Mouse (Mus musculus): ENCODE data around the gene Postn.

Gene Postn

DNA sequence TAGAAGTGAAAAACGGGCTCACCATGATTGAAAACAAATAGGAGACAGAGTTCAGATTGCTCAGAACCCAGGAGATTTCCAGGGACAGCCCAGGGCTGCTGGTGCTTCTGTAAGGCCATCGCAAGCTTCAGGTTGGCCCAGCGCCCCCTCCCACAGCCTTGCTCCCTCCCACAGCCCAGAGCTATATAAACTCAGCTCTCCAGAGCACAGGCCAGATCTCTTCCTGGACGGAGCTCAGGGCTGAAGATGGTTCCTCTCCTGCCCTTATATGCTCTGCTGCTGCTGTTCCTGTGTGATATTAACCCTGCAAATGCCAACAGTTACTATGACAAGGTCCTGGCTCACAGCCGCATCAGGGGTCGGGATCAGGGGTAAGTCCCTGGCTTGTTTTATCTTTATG is at the start of gene Postn:
Gene Postn (plus strand): TSS at position 213 of the 400 bp plus-strand sequence.
- DNase-seq = peak; percentile 33 to 49

DNA sequence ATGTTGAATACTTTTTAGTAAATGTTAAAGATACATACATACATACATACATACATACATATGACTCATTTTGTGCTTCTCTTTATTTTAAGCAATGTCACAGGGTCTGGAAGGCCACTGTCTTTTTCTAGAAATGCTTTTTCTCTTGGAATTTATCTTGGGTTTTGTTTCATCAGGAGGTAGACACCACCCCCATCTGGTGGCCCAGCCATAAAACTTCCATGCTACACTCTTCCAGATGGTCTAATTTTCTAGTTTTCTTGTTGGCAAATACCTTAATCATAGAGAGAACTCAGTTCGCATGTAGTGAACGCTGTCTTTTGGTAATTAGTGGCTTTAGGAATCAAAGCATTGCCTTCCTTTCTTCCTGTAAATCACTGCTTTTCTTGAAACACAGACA is 46.9 kb upstream of the Postn start:
- peak; percentile 32 to 35 for DNase-seq

DNA sequence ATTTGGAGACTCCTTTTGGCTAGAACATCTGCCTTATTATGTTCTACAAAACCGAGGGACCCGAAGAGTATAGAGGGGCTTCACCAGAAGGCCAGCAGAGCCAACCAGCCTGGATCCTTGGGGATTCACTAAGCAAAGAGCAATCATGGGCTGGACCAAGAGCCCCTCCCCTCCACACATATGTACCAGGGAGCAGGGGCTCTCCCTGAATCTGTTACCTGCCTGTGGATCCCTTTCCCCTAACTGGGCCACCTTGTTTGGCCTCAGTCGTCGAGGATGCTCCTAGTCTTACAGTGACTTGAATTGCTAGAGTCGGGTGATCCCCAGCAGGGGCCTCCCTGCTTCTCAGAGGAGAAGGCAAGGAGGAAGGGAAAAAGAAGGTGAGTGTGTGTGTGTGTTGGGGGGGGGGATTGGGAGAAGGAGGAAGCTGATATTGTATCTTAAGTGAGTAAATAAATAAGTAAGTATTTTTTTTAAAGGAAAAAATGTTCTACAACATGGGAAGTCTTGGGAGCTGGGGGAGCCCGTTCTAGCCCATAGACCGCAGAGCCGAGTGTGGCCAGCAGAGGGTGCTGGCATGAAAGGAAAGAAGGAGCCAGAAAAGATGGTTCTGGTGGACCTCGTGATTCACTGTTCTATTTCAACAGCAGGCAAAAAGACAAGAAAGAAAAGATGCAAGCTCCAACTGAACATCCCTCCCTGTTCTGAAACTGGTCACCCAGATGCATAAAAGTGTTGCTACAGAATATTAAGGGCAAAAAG is 7.8 kb upstream of the Postn start:
- DNase-seq = peak; percentile 86 to 89

DNA sequence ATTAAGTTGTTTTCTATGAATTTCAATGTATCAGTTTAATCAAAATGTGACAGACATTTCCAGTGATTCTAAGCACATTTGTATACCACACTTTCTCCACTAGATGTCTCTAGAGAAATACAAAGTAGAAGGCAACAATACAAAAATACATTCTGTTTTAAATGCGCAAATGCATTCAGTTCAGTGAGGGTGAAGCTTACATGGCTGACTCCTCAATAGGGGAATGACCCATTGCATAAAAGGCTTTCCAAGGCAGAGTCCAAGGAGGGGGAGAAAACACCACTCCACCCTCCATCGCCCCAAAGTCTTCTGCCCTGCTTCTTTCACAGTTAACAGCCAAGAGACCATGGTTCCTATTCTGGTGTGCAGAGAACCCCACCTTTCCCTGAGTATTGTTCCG is 3.3 kb upstream of the Postn start:
- peak; percentile 2 to 14 for DNase-seq

DNA sequence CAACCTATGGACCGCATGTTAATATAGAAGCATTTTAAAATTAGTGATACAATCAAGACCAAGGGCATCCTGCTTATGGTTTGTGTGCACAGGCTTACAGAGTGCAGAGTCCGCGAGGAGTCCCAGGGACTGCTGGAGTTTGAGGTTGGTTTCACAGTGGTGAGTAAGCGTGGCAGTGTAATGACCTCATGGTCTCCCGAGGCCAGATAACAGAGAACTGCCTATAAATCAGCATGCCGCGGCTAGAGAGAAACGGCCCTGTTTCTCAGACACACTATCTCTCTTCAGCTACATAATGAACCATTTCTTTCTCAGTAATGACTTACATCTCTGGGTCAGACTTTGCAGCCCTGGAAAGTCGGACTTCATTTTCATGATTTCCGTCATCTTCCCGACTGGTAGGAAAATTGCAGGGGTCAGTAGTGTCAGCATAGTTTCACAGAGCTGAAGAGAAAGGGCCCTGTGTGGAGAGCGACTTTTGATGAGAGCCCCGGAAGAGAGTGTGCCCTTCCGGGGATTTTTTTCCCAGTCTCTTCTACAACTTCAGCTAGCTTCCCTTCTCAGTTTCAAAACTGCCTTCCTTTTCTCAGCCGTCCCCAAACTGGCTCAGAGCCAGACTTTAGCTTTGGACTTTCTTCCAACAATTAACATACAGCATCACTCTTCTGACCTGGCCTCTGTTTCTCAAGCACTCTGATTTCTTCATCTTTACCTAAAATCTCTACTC is 2.3 kb upstream of the Postn start:
- peak; percentile 58 to 68 for DNase-seq

DNA sequence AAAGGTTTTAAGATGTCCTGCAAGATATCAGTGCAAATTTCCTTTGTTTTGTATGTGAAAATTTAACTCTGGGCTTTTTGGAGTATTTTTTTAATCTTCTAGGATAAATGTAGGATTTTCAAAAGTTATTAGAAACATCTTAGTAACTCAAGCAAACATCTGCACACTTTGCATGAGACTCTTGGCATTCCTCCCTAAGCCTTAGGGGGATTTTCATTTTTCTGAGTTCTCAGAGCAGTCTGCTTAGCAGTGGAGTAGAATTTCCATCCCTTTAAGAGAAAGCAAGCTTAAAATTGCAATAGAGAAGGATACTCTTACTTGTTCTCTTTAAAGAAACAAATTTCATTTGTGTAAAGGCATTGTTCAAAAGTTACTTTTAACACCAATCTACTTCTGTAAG is 747 bp downstream of the Postn start:
- no peak for DNase-seq

DNA sequence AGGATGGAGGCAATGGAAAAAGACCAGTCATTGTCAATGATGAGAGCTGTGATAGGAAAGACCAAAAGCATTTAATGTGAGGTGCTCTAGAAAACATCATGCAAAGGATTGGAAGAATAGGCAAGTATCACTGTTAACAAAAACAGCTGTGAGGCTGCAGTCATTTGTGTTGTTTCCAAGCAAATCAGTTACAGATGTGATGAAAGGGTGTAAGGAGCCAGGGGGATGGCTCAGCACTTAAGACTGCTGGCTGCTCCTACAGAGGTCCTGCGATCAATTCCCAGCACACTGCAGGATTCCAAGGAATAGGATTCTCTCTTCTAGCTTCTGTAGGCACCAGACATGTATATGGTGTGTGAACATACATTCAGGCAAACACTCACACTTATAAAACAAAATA is 10.1 kb downstream of the Postn start:
- DNase-seq = no peak

DNA sequence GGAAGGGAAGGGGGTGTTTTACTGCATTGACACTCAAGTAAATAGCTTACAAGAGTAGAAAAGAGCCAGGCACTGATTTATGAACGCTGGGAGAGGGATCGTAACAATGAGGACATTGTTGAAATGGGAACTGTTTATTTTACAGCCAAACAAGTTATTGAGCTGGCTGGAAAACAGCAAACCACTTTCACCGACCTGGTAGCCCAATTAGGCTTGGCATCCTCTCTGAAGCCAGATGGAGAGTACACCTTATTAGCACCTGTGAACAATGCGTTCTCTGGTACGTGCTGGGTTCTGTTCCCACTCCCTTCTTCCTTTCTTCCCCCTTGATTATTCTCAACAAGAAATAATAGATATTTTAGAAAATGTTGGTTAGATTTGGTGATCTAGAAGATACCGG is 11.7 kb downstream of the Postn start:
- DNase-seq = no peak

DNA sequence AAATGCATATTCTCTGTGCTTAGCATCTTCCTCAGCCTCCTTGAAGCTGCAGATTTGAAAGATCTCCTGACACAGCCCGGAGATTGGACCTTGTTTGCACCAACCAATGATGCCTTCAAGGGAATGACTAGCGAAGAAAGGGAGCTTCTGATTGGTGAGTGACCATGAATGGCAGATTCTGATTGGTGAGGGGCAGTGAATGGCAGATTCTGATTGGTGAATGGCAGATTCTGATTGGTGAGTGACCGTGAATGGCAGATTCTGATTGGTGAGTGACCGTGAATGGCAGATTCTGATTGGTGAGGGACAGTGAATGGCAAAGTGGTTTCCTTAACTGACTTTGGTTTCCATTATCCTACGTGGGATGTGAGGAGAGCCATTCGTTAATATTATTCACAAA is 15.1 kb downstream of the Postn start:
- no peak for DNase-seq

DNA sequence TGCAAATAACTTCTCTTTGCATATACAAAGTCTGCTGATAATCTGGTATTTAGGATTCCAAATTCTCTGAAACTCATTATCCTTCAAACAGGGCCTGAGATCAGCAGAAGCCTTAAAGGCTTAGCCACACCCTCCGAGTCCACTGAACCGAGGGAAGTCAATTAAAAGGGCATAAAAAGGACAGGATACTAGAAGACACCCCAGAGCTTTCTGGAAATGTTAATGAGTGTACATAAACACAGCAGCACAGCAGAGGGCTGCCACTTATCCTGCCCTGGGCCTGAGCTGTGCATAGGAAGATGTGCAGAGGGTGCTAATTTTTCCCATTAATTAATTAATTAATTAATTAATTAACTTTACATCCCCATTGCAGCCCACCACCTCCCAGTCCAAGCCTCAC is 16.7 kb downstream of the Postn start:
- no peak for DNase-seq

DNA sequence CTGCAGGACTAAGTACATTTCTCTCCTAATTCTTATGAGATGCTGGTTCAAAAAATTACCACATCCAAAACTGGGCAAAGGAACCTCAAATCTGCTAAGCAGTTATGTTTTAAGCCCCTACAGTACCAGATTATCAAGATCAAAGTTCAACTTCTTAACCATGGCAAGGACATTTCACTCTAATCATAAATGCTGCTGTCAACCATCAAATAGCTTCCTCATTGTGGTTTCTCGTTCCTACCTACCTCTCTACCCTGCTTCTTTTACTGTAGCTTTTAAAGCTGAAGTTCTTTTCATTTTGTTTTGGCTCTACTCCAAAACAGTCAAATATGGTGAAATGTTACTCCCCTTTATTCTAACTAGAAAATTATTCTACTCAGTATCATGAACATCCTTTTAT is 17.2 kb downstream of the Postn start:
- DNase-seq = no peak

DNA sequence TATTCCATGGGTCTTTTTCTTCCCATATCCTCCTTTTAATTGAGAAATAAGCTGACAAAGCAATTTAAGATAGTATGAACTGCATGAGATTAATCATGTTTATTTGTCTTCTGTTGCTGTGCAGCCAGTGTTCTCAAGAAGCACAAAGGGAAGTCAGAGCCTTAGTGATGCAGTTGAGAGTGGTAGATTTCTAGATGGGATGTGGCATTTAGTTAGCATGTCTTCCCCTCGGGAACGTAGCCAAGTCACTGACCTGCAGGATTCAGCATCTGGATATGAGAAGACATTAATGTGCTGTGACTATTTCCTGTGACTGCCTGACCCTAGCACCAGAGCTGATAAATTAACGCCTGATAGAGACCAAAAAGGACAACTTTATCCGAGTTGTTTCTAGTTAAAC is 19.1 kb downstream of the Postn start:
- peak; percentile 48 to 57 for DNase-seq

DNA sequence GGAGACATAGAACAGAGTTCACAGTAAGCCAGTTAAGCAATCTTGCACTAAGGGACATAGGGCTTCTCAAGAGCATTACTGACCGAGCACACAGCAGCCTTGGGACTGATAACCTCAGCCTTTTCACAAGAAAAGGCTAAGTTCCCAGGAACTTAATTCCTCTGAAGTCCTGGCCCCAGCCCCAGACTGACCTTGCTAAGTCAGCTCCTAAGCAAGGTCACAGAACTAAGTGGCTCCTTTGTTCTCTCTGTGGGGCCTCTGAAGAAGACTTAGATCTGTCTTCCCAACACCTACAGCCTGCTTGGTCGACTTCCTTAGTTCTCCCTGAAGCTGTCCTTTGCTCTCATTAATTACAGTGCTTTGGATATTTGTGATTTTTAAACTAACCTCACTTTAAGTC is 38.4 kb downstream of the Postn start:
- DNase-seq = no peak

DNA sequence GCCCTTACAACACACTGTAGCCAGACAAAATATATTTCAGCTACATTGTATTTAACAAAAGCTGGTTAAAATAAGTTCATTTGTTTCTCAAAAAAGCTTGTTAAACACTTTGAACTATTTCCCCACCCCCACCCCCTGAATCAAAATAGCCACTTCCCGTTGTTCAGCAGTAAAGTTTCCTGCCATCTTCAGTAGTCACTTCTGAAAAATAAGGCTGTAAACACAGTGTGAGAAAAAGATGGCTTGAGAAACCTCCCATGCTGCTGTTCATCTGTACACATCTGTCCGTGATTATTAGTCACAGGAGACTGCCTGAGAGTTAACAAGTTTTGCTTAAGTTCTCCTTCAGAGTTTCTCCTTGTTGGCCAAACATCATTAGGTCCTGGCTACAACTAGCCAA is 39.0 kb downstream of the Postn start:
- DNase-seq = no peak

DNA sequence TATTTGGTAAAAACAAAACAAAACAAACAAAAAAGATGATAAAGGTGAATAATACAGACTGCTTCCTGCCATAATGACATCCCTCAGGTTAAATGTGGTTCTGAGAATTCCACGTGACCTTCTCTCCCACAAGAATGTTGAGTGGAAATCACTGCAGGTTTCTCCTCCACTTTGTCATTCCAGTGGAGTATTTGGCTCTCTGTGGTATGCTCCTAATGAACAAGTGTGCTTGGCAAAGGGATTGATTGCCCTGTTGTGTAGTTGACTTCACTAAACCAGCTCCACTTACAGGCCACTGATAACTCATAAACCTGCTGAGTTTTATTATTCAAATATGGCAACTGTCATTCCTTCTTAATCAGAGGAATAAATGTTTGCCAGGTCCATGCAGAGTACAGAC is 39.7 kb downstream of the Postn start:
- no peak for DNase-seq

DNA sequence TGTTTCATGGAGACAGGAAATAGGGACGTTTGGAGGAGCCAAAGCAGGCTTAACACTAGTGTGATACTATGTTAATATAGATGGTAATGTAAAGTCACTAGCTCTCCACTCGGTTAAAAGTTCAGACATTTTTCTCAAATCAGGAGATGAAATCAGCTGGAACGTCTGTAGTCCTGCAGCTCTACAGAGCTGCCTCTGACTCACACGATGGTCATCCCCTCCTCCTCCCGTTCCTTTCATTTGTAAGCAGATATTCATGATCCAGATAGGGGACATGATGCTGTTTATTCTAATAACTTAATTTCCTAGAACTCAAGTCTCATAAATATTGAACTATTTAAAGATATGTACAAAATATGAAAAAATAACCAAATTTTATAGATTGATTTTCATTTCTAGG is 40.8 kb downstream of the Postn start:
- no peak for DNase-seq

DNA sequence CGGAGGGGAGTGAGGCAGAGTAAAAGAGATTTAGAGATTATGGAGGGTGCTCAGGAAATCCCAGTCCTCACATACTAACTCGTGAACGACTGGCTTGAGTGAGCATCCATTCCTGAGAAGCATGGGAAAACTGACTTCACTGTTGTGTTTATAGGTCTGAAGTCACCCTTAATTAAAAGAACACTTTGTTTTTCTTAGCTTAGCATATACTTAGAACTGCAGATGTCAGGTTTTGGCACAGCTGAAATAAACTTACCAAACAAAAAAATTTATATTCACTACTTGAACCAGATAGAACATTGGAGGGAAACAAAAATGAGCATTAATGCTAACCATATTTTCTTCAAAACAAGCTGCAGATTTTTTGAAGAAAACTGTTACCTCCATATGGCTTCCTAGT is 42.9 kb downstream of the Postn start:
- DNase-seq = no peak

DNA sequence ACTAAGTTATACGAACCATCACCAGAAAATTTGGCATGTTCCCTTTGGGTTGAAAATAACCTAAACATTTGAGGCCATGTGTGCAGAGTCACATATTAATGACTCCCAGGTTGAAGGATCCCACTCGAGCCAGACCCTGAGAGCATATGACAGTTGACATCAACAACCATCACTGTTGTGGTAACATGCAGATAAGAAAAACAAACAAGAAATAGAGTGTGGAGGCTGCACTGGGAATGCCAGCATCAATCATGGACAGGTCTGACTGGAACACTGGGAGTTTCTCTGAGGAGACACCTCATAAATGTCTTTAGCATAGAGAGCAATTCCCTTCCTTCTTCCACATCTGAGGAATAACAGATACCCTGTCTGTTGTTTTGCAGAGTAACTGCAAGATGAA is 45.7 kb downstream of the Postn start:
- no peak for DNase-seq

DNA sequence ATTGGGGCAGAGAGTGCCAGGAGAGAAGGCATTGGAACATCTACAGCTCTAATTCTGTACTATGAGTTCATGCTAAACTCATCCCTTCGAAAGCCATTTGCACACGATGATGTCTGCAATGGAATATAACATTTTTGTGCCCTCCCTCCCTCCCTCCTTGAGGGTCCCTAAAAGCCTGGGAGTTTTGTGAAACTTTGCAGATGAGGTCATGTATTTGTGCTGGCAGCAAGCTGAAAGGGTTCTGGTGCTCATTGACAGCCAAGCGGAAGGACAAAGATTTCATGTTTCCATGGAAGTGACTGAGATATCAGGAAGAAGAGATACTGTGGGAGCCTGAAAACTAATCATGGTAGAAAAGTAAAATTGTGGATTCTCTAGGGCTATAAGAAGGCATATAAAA is 50.1 kb downstream of the Postn start:
- DNase-seq = no peak

DNA sequence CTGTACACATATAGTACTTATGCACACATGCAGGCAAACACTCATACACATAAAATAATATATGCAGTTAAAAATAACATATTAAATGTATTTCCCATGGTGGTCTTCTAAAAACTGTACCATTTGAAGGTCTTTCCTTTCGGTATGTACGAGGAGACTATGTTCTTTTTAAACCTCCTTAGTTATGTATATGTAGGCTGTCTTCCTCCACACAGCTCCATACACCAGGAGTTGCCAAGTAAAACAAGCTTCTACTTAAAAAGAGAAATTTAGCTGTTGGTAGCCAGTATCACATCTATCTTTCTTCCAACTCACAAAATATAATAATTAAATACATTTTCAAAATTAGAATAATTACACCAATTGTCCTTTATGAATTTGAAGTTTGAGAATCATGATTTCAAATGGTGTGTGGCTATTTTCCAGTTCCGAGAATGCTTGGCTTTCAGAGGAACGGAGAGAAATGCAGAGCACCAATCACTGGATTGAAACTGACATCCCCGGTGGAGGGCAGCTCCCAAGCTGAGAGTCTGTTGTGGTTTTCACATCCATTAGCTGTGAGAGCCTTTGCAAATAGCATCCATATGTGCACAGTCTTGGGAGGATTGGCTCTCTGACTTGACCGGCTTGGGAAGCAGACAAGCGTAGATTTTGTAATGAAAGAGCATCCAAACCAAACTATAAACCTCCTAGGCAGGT is 52.1 kb downstream of the Postn start:
- DNase-seq = no peak

DNA sequence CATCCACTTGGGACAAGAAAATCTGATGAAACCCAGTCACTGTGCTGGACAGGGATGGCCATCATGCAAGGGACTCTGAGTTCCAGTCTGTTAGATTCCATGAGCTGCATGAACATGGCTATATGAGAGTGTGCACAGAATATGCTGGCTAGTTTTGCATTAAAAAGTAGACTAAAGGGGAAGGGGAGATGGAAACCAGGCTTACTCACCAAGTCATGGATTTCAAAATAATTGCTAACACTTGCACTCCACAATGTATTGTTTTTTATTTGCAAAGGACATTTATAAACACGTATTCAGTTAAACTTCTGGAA is 52.6 kb downstream of the Postn start:
- no peak for DNase-seq

DNA sequence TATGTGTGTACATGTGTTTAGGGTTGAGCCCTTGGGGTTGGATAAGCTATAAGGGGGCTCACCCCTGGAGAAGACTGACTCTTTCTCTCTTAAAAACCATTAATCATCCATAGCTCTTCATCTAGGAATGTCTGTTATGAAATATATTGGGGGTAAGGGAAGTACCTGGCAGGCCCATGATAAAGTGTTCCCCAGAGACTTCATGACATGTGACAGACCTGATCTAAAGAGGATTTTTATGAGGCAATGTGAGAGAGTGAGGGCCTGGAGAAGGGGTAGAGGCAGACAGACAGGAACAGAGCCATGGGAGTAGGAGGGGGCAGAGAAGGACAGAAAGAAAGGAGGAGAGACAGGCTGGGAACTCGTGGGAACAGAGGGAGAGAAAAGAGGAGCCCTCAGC is 53.5 kb downstream of the Postn start:
- no peak for DNase-seq

DNA sequence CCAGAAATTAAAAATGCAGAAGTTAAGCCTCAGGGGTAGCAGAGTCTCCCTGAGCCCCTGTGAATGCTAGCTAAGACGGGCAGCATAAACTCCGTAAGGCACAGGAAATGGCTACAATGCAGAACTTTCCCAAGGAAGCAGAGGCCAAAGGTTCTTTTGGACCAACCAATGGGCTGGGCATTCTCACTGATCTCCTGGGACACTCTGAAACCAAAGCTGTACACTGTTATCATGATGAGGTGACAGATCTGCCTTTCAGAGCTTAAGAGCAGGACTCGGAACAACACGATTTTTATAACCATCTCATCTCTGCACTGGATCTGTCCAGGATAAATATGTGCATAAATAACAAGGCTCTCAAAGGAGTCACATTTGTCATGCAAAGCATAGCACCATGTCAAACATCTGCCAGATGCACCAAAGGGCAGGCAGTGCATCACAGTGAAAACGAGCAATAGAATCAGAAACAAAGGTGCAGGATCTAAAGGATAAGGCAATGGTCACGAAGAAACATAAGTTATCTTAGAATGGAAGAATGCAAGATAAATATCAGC is 57.0 kb downstream of the Postn start:
- DNase-seq = no peak

Measured in kidney, postnatal 4 days (tissue).